8 mouse cellular contexts compared by ENCODE assay signal in genomic region chr12:5136300-5136699, GRCm38 (mm10).
DNase-seq lines count a peak whose midpoint lies in the region; ATAC-seq lines count a peak whose summit lies in the region.

No protein-coding gene starts in this region.

- H3K9ac ChIP-seq in heart, embryonic 11.5 days (ENCODE audit: low read depth, low read length) = no peak overlapping the region
- no peak overlapping the region for H3K9ac ChIP-seq in midbrain, embryonic 11.5 days (ENCODE audit: low read length)
- no peak overlapping the region for H3K9ac ChIP-seq in stomach, embryonic 16.5 days (ENCODE audit: low read length)

- no peak overlapping the region for H3K4me2 ChIP-seq in heart, embryonic 11.5 days
- no peak overlapping the region for H3K4me2 ChIP-seq in midbrain, embryonic 11.5 days
- no peak overlapping the region for H3K4me2 ChIP-seq in stomach, embryonic 16.5 days (ENCODE audit: low read depth, low read length)

- H3K27ac ChIP-seq in heart, embryonic 10.5 days = no peak overlapping the region
- H3K27ac ChIP-seq in heart, embryonic 11.5 days (ENCODE audit: low read depth, low read length) = no peak overlapping the region
- H3K27ac ChIP-seq in midbrain, embryonic 11.5 days (ENCODE audit: low read depth, low read length) = no peak overlapping the region
- no peak overlapping the region for H3K27ac ChIP-seq in stomach, embryonic 16.5 days (ENCODE audit: low read length)

- H3K4me1 ChIP-seq in heart, embryonic 10.5 days = no peaks in the 10 kb centered on the region
- no peaks in the 10 kb centered on the region for H3K4me1 ChIP-seq in heart, embryonic 11.5 days (ENCODE audit: control insufficient read depth, insufficient read depth, low read length)
- no peaks in the 10 kb centered on the region for H3K4me1 ChIP-seq in midbrain, embryonic 11.5 days (ENCODE audit: control insufficient read depth, insufficient read depth, low read length)
- H3K4me1 ChIP-seq in stomach, embryonic 16.5 days (ENCODE audit: control insufficient read depth, insufficient read depth, low read length) = no peaks in the 10 kb centered on the region

- no peaks in the 10 kb centered on the region for H3K9me3 ChIP-seq in heart, embryonic 10.5 days
- H3K9me3 ChIP-seq in heart, embryonic 11.5 days (replicated peaks; ENCODE audit: control insufficient read depth, low read length) = no peaks in the 10 kb centered on the region
- H3K9me3 ChIP-seq in midbrain, embryonic 11.5 days (ENCODE audit: control insufficient read depth, low read length) = no peaks in the 10 kb centered on the region
- H3K9me3 ChIP-seq in stomach, embryonic 16.5 days (replicated peaks; ENCODE audit: control insufficient read depth, low read length) = no peaks in the 10 kb centered on the region

- intact Hi-C loops in heart, postnatal 10 days (cut with DNase I) = loop anchor here (2.0 kb wide), 1 partner anchor 107 kb away; no protein-coding TSS in a partner anchor

- H3K4me3 ChIP-seq in heart, embryonic 10.5 days = no peak overlapping the region
- H3K4me3 ChIP-seq in heart, embryonic 11.5 days (ENCODE audit: low read depth, low read length) = no peak overlapping the region
- H3K4me3 ChIP-seq in midbrain, embryonic 11.5 days (ENCODE audit: low read depth, low read length) = no peak overlapping the region
- no peak overlapping the region for H3K4me3 ChIP-seq in stomach, embryonic 16.5 days (replicated peaks; ENCODE audit: low read length)

- WGBS in heart, embryonic 10.5 days = 28% methylated on average over 4 of the region's 4 CpGs
- 25% methylated on average over 4 of the region's 4 CpGs for WGBS in heart, embryonic 11.5 days (ENCODE audit: insufficient replicate concordance)
- 16% methylated on average over 4 of the region's 4 CpGs for WGBS in midbrain, embryonic 11.5 days
- WGBS in stomach, embryonic 16.5 days = 36% methylated on average over 4 of the region's 4 CpGs

- no peak for ATAC-seq in heart, embryonic 11.5 days (replicated peaks; ENCODE audit: insufficient number of reproducible peaks, low FRiP score, low TSS enrichment)
- ATAC-seq in common myeloid progenitor, adult 5-6 weeks (replicated peaks; ENCODE audit: low read depth, poor library complexity, severe bottlenecking) = 0 out of 2 replicates have a peak, but pooled peaks have one; percentile 62
- ATAC-seq in midbrain, embryonic 11.5 days (ENCODE audit: low FRiP score) = peak; percentile 77
- ATAC-seq in stomach, embryonic 16.5 days (ENCODE audit: insufficient read depth, low FRiP score) = 0 out of 2 replicates have a peak, but pooled peaks have one; percentile 26

- peak; percentile 83 for DNase-seq in heart, embryonic 10.5 days (ENCODE audit: low spot score)
- DNase-seq in adipocyte (ENCODE audit: low spot score) = peak; percentile 55
- peak; percentile 50 to 66 for DNase-seq in heart, postnatal 10 days
- DNase-seq in layer of hippocampus, postnatal 10 days (ENCODE audit: low spot score in 2 of 2) = peak; percentile 66 to 69
- peak; percentile 94 for DNase-seq in midbrain, embryonic 11.5 days (ENCODE audit: low spot score, missing footprints)

- H3K36me3 ChIP-seq in heart, embryonic 10.5 days = no peaks in the 10 kb centered on the region
- no peaks in the 10 kb centered on the region for H3K36me3 ChIP-seq in heart, embryonic 11.5 days (ENCODE audit: control insufficient read depth, insufficient read depth, low read length)
- H3K36me3 ChIP-seq in midbrain, embryonic 11.5 days (ENCODE audit: control insufficient read depth, insufficient read depth, low read length) = no peaks in the 10 kb centered on the region
- H3K36me3 ChIP-seq in stomach, embryonic 16.5 days (ENCODE audit: control insufficient read depth, insufficient read depth, low read length) = no peaks in the 10 kb centered on the region

- no peaks in the 10 kb centered on the region for H3K27me3 ChIP-seq in heart, embryonic 10.5 days (ENCODE audit: insufficient read depth, poor library complexity, severe bottlenecking)
- no peaks in the 10 kb centered on the region for H3K27me3 ChIP-seq in heart, embryonic 11.5 days (ENCODE audit: control insufficient read depth, insufficient read depth, low read length)
- no peaks in the 10 kb centered on the region for H3K27me3 ChIP-seq in midbrain, embryonic 11.5 days (ENCODE audit: control insufficient read depth, insufficient read depth, low read length)
- H3K27me3 ChIP-seq in stomach, embryonic 16.5 days (ENCODE audit: control insufficient read depth, insufficient read depth, low read length) = no peaks in the 10 kb centered on the region
